Mouse (Mus musculus) kidney, postnatal 25 days (tissue): Measurements from ENCODE around the gene Dio1.

Source experiments
- DNase-seq, 2 experiments: peaks; one replicate each; pipeline ENCODE4 v3.0.0; 2021; ENCODE audit warnings: mixed read lengths in 2 of 2

Dio1 gene

DNA sequence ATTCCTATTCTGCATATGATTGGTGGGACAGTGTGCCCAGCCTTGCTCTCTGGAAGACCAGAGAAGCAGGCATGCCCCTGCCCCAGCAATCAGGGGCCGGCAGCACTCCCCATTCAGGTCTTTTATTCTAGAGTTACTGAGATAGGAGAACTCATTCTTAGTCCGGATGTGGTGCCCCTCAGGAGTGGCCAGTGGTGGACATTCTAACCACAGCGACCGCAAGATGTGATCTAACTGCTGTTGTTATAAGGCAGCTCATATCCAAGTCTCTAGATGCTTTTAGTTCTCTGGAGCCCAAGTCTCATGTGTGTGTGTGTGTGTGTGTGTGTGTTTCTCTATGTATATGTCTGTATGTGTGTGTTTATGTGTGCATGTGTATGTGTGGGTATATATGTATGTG is 6.6 kb downstream of the Dio1 start:
- DNase-seq, result no peak

DNA sequence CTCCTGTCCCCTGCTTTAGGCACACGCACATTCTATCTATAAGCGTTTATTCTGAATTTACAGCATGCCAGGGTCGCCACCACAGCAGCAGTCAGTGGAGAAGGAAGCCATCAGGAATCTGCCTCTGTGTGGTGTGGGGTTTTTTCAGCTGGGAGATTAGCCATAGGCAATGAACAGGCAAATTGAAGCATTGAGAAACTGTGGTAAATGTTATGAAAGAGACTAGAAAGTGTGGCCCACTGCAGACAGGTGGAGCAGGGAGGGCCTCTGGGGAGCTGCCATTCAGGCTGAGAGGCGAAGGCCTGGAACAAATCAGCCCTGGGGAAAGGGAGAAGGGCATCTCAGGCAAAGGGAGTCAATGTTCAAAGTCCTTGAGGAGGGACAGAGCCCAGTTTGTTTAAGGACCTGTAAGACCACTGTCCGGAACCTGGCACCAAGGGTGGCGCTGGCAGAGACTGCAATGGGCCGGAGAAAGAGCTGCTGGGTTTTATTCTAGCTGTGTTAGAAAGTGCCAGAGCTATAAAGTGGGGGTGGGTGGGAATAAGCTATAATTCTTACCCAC is 7.1 kb downstream of the Dio1 start:
- peak; percentile 64 to 88 for DNase-seq

DNA sequence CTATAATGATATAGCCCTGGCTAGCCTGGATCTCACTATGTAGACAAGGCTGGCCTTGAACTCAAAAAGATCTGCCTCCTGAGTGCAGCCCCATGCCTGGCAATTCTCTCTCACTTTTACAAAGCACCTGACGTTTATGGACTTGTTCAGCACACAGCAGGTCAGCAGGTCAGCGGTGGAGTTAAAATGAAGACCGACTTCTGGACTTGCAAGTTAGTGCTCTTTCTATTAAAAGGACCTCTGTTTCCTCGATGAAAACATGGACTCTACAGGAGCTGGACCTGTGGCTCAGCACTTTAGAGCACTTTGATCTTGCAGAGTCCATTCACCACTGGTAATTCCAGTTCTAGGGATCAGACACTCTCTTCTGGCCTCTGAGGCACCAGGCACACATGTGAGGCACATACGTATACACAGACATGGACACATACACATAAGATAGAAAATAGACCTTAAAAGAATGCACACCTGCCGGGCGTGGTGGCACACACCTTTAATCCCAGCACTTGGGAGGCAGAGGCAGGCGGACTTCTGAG is 8.8 kb downstream of the Dio1 start:
- DNase-seq, result peak; percentile 40 to 79

DNA sequence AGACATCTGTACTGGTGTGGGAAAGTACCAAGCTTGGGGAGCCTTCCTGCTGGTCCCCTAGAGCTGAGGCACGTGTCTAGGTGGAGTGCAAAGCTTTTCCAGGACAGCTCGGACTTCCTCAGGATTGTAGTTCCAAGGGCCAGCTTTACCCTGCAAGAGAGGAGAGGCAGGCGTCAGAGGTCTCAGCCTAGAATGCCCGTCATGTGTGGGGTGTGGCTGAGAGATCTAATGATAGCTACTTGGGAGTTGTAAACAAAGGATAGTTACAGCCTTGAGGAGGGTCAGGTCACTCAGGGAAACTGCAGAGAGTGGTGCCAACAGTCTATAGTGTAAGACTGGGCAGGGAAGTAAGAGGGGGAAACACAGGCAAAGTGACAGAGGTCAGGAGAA is 14.7 kb downstream of the Dio1 start:
- peak in 1 of 2 experiments; percentile 66 for DNase-seq

DNA sequence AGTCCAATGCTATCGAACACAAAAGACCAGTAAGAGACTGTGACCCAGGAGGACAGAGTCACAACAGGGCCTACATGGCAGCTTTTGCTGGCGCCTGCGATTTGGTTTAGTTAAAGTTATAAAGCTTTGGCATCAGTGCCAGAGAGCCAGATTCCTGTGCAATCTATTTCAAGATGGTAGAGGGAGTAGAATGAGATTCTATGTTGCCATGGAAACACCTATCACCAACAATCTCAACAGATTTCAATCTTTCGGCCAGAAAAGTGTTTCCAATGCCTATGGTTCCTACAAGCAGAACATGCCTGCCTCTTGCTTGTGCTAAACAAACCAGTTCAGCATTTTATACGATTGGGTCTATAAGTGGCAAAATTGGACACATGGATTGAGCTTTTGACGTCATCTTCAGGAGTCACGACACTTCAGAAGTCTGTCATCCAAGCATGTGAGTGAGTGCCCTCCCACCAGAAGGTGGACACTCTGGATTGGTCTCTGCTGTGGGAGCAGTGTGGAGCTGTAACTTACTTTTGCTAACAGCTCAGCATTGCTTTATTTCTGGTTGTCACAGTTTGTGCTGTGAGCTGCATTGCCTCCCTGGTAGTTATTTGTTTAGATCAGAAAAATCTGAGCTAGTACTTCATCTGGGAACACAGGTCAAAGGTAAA is 15.2 kb downstream of the Dio1 start:
- no peak for DNase-seq

DNA sequence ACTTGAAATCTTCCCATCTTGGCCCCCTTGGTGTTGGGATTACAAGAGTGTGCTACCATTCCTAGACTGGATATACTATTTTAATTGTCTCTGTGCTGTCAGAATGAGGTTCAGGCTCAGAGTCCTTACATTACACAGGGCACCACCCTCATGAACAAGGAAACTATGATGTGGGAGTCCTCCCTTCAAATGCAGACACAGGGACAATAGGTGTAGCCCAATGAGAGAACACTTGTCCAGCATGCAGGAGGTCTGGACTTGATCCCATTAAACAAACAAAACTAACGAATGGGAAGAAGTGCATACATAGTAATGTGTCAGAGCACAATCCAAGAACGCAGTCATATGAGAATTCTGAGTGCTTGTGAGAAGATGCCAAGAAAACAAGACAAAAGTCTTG is 19.5 kb downstream of the Dio1 start:
- no peak for DNase-seq

DNA sequence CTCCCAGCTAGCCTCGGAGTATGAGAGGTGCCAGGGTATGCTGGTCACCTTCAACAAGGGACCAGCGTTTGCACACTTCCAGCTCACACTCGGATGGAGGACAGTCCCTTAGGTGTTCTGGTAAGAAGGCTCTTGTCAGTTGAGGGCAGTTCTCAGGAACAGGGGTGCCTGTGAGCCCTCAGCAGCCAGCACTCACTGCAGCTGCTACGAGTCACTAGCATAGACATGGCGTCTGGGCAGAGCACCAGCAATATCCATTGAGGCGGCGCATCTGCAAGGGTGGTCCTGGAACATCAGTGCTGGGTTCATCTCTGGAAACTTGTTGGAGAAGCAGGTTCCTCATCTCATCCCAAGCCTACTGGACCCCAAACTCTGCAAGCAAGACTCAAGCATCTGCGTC is 20.6 kb downstream of the Dio1 start:
- no peak for DNase-seq

DNA sequence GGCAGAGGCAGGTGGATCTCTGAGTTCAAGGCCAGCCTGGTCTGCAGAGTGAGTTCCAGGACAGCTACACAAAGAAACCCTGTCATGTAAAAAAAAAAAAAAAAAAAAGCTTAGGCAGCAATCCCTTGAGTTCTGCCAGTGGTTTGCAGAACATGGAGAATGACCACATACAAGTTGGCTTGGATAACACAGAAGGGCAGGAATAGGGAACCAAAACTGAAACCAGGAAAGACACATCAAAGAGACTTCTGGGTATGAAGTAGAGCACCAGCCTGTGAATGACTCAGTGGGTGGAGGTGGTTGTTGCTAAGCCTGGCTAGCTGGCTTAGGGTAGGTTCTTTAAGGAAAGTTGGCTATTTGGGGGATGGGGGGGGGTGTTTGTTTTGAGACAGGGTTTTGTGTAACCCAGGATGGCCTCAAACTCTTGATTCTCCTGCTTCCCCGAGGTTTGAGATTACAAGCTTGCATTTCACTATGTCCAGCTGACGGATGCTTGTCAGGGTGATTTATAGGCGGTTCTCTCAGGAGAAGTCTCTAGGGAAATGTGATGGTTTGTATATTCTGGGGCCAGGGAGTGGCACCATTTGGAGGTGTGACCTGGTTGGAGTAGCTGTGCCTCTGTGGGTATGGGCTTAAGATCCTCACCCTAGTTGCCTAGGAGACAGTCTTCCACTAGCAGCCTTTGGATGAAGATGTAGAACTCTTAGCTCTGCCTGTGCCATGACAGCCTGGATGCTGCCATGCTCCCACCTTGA is 21.3 kb downstream of the Dio1 start:
- DNase-seq, result no peak

DNA sequence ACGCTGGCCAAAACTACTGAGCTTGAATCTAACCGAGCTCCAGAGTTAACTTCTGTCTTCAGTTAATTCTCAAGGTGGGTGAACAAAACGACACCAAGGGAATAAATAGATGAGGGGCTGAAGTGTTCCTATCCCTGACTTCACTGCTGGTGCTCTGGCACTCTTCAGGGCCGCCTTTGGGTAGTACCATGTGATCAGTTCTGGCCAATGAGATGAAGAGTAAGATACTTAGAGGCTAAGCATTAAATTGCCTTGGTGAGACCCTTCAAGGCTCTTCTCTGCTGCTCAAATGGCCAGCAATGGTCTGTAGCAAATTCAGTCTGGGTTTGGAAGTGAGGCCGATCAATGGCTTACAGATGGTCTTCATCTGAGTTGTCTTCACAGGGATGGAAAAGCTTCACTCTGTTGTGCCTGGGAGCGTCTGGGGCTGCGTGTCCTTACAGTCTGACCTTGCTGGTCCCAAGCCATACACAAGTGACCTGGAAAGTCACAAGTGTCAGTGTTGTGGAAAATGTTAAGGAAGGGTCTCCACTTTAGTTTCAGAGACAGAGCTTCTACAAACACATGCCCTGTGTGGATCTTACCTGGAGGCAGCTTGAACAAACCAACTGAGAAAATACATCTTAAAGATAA is 26.0 kb downstream of the Dio1 start:
- DNase-seq, result no peak

DNA sequence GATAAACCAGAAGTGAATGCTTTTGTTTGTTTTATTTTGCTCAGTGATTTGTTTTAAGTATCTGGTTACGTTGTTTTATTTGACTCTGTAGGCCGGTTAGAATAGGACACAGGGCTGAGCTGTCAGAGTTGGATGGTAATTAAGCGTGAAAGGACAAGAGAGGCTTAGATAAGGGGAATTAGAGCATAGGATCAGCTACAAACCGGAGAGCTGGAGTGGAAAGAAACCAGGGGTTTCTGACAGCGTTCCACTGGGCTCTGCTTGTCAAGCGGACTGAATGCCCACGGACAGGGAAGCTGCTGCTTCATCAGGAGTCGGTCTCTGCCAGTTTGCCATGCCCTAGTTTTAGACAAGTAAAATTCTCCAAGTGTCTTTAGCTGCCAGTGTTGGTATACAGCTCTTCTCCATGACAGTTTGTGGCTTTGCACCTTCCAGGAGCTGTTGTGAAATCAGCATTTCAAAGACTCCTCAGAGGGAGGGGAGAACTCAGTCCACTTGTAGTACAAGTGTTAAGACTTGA is 28.7 kb downstream of the Dio1 start:
- no peak for DNase-seq

DNA sequence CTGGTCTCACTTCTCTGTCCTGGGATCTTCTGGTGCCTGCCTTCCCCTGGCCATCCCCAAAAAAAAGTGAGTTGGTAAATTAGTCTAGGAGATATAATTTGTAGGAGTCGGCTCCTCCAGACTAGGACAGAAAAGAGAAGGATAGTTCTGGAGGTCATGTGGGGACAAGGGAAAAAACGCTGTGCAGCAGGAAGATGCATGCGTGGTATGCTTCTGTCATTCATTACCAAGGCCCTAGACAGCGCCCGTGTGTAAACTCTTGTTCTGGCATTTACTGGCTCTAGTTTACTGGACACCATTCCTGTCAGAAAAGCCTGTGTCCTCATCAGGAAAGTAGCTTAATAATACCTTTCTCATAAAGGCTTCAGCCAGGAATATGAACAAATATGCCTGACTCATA is 32.5 kb downstream of the Dio1 start:
- peak; percentile 60 to 77 for DNase-seq

DNA sequence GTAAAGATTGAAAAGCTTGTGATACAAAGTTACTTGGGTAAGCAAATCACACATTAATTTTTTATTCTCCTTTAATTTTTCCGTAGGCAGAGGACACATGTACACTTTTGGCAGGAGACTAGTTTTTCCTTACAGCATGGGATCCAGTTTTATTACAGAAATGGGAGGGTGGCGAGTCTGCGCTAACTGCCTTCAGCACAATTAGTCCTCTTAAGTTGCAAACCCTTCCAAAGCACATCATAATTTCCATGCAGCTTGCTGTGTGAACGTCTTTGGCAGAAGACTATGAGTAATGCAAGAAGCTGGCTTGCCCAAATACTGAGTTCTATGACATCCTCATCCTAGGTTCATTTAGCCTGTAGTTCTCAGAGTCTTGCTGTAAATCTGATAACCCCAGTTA is 33.3 kb downstream of the Dio1 start:
- no peak for DNase-seq

DNA sequence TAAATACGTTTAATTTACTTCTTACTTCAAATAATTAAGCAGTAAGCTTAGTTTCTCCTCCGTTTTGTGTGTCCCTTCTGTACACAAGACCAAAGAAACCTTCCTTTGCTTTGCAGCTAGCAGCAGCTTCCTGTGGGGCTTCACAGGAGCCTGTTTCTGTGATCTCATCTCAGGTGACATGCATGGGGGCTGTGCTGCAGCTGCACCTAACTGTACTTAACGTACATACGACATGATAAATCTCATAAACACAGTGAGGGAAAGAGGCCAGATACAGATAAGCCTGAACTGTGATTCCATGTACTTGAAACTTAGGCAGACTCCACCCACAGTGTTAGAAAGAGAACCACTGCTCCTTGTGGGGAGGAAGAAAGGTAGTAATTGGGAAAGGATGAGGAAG is 47.0 kb downstream of the Dio1 start:
- DNase-seq, result no peak

DNA sequence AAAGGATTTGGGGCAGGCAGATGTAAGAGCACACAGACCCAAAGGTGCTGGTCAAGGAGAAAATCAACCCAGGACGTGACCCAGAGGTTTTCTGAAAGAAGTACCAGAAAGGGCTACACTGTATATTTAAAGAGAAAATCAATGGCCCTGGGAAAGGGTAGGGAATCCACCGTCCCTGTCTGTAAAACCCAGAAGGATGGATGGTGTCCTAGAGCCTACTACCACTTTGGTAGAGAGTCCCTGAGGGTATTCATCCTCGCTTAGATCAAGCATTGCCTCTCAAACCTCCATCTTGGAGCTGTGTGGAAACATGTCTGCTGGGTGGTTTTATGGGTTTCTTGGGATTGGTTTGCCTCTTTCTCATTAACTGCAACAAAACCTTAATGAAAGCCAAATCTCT is 52.6 kb downstream of the Dio1 start:
- DNase-seq, result no peak

DNA sequence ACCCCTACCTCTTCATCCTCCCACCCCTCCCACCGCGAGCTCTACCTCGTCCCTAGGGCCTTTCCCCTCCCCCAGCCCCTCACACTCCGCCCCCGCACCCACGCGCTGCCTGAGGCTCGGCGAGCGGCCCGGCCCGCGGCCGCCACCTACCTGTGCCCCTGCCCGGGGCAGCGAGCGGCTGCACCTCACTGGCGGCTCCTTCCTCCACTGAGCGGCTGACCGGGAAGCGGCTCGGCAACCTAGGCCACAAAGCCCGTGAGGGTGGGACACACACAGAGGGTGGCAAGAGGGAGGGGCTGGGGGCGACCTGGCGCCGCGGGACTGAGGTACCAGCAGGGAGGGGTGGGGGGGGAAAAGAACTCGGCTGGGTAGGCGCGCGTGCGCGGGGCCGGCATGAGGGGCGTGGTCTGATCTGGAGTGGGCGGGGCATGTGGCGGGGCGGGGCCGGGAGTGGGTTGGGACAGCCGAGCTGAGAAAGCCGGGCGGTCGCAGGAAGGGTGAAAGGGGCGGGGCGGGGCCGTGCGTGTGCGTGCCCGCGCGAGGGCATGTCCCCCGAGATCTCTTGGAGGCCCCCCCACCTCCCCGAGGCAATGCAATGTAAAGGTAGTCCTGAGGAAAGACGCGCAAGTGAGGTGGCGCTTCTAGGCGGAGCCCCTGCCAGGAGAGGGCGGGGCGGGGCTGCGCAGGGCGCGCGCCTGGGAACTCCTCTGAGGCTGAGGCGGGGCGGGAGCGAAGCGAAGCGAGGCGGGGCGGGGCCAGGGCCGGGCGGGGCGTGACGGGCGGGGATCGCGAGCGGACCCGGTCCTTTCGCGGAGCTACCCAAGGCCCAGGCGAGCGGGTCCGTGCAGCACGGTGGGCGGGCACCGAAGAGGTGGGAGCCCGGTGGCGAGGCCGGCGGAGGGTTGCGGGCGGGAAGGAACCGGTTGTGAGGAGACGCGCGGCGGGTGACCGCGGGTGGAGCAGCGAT is 53.6 kb downstream of the Dio1 start, which contains the start of the genes Lrrc42 and Hspb11:
Lrrc42 (minus strand) TSS at position 408 of the 967 bp plus-strand sequence.
Hspb11 (plus strand) TSS at position 469 of the 967 bp plus-strand sequence.
- peak; percentile 97 to 98 for DNase-seq

DNA sequence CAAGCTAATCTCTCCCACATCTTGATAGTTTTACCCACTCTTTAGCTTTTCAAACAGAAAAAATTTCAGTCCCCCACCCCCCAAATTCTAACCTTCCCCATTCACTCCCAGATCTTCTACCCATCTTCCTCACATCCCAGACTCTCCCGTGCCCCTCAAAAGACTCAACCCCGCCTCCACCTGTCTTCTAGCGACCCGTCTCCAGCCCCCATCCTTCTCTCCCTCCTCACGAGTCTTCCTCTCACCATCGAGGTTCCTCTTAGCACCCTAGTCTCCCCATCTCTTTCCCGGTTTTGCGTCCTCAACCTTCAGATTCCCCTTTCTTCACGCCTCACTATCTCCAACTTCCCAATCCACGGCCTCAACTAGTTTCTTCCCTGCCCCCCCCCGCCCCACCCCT is 54.4 kb downstream of the Dio1 start:
- DNase-seq, result no peak

DNA sequence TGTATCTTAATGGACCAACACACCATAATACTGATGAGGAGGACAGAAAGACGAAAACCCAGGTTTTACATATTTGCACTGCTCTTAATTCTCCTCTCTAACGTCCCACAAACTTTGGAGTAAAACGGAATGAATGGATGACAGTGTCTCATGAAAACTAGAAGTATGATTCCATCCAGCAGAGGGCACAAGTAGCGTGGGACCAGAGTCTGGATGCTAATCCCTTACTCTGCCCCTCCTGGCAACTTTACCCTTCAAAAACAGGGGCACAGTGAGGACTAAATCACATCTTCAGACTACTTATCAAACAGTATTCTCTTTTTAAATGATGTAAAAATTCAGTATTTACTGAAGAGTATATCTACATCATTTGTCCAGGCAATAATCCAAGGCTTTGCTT is 56.5 kb downstream of the Dio1 start:
- DNase-seq, result peak; percentile 42 to 66

DNA sequence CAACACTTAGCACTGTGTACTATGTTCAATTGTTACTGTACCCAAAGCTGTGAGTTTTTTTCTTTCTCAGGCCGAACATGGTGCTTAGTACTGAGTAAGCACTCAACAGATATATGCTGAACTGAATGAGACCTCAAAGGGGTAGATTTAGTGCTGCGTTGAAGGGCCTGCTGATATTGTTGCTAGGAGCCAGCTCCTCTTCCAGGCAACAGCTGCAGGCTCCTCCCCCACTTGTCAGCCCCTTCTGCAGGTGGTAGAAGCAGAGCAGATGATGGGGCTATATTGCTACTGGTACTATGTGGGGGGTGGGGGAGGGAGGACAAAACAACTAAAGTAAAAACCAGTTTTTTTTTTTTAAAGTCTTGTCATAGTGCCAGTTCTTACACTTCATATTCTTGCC is 57.5 kb downstream of the Dio1 start:
- no peak for DNase-seq

DNA sequence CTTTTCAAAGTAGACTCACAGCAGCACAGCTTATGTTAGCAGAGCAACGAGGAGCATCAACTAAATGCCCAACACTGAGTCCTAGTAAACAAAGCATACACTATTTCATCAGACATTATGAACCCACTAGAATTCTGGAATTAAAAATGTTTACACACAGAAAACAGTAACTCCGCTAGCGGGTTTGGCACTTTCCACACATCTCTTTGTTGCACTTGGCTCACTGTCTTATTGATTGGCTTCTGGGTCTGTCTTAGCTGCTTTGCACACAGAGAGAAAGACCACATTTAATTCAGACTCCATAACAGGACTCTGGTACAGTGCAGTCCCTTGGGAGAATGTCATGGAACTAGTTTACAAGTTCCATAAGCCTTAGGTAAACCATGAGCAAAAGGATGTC is 58.9 kb downstream of the Dio1 start:
- DNase-seq, result no peak

DNA sequence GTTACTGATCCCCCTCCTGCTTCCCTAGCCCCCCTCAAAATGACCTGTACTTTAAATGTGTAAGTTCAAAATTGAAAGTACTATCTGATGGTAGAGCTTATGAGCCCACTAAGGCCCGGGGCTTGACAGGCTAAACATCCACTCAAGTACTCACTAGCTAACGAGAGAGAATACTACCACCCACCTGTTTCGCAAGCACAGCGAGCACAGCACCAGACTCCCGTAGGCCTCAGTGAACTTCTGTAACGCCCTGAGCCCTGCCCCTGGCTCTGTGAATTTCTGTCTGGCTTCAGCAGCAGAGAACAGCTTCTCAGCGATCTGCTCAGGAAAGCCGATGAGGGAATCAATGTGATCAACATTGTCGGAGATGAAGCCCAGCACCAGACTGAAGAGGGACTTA is 59.9 kb downstream of the Dio1 start:
- DNase-seq, result no peak

DNA sequence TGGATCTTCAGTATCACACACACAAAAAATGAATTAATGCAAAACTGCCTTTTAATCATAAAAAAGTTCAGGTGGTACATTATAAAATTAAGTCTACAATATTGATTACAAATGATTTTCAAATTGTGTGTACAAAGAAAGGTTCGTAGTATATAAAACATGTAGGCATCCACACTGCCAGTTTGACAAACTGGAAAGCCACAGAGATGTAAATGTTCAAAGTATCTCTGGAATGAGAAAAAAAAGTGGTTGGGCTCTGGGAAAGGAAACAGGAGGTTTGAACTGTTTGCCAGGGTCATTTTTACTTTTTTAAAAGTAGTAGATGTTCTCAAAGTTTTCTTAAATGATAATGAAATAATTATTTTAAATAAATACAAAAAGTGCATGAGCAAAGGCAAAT is 60.9 kb downstream of the Dio1 start:
- no peak for DNase-seq

DNA sequence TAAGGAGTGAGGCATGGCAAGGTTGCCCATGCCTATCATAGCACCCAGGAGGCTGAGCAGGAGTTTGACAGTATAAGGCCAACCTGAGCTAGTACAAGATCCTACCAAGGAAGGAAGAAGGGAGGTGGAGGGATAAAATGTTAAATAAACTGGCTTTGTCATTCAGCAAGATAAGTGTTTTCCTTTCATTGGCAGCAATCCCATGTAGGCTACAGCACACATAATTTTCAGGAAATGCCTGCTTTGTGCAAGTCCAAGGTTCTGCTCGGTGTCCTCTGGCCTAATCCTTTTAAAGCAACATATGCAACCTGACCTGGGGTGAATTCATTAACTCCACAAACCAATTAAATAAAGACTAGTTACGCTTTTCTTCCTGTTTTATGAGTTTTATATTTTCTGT is 61.6 kb downstream of the Dio1 start:
- DNase-seq, result no peak
